Mouse (Mus musculus): ENCODE data around the gene Fam222b. TPM values are rescaled to one million over a fixed set of nuclear protein-coding genes. Genes with fewer than 3 reads are reported as not detected.

Fam222b gene
- polyA plus RNA-seq, 1 experiment from 2014 or later = 14.1 TPM

DNA sequence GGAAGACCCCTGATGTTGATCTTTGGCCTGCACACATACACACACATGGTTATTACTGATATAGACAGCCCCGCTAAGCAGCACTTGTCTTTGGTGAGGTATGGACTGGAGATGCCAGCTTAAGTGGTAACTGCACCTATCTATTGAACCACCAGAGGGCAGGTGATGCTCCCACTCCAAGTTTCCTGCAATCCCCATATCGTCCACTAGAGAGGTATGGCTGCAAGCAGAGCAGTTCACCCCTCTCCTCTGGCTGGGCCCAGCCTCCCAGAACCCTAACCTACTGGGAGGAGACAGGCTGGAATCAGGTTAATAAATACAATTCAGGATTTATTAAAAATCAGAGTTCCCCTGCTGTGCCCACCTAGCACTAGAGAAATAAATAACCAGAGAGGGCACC lies 64.6 kb downstream of the Fam222b start:
- Histone ChIP-seq H3K9ac (no peak overlapping the region), H3K9me3 (replicated peaks) (no peaks in the 10 kb centered on the region), H3K4me3 (no peak overlapping the region), H3K27me3 (no peaks in the 10 kb centered on the region), H3K4me2 (no peak overlapping the region), H3K4me1 (replicated peaks) (peaks cover 28% of the 10 kb centered on the region), H3K27ac (no peak overlapping the region), H3K36me3 (peaks cover 61% of the 10 kb centered on the region)
- WGBS = 13% methylated on average over 2 of the region's 2 CpGs
- ATAC-seq (replicated peaks; ENCODE audit: insufficient number of reproducible peaks, insufficient read depth, low FRiP score, low read depth) = 0 out of 2 replicates have a peak, but pooled peaks have one; percentile 15

GRCm38 (mm10) chr11:78159557-78159956 lies 65.1 kb downstream of the Fam222b start:
- Histone ChIP-seq H3K4me3 (no peak overlapping the region), H3K36me3 (peaks cover 56% of the 10 kb centered on the region), H3K9ac (no peak overlapping the region; the same call in 1 of the 2 replicates), H3K9me3 (replicated peaks) (no peaks in the 10 kb centered on the region), H3K4me2 (no peak overlapping the region), H3K27me3 (no peaks in the 10 kb centered on the region), H3K27ac (no peak overlapping the region), H3K4me1 (replicated peaks) (peaks cover 31% of the 10 kb centered on the region)
- ATAC-seq (replicated peaks; ENCODE audit: insufficient number of reproducible peaks, insufficient read depth, low FRiP score, low read depth) = no peak
- WGBS = 73% methylated on average over 7 of the region's 7 CpGs

- H3K27ac ChIP-seq = no peak overlapping the region
- peaks cover 50% of the 10 kb centered on the region for H3K36me3 ChIP-seq
- no peaks in the 10 kb centered on the region for H3K9me3 ChIP-seq (replicated peaks)
- no peak overlapping the region for H3K4me2 ChIP-seq
- WGBS = 82% methylated on average over 18 of the region's 18 CpGs
- no peak overlapping the region for H3K4me3 ChIP-seq
- no peak for ATAC-seq (replicated peaks; ENCODE audit: insufficient number of reproducible peaks, insufficient read depth, low FRiP score, low read depth)
- H3K27me3 ChIP-seq = no peaks in the 10 kb centered on the region
- peaks cover 31% of the 10 kb centered on the region for H3K4me1 ChIP-seq (replicated peaks)
- H3K9ac ChIP-seq = no peak overlapping the region
Observed at GRCm38 (mm10) chr11:78160171-78160570, 65.7 kb downstream of the Fam222b start.

DNA sequence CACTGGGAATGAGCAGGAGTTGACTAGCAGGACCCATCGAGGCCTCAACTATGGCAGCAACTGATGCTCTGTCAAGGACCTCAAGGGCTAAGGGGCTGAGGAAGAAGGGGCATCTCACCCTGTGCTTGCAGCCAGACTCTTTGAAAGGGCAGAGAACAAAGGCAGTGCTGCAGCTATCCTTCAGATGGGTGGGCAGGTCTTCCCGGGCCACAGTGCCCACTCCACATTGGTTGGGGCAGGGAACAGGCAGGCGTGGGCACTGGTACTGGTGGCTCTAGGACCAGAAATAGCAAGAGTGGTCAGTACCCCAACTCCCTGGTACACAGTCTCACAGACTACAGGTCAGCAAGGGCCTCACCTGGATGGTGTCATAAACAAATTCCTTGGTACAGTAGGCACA lies 66.2 kb downstream of the Fam222b start:
- no peak overlapping the region for H3K27ac ChIP-seq
- 89% methylated on average over 3 of the region's 3 CpGs for WGBS
- H3K27me3 ChIP-seq = no peaks in the 10 kb centered on the region
- no peak overlapping the region for H3K4me3 ChIP-seq
- H3K4me2 ChIP-seq = no peak overlapping the region
- no peak for ATAC-seq (replicated peaks; ENCODE audit: insufficient number of reproducible peaks, insufficient read depth, low FRiP score, low read depth)
- no peaks in the 10 kb centered on the region for H3K9me3 ChIP-seq (replicated peaks)
- peaks cover 33% of the 10 kb centered on the region for H3K4me1 ChIP-seq (replicated peaks)
- no peak overlapping the region for H3K9ac ChIP-seq
- peaks cover 45% of the 10 kb centered on the region for H3K36me3 ChIP-seq

DNA sequence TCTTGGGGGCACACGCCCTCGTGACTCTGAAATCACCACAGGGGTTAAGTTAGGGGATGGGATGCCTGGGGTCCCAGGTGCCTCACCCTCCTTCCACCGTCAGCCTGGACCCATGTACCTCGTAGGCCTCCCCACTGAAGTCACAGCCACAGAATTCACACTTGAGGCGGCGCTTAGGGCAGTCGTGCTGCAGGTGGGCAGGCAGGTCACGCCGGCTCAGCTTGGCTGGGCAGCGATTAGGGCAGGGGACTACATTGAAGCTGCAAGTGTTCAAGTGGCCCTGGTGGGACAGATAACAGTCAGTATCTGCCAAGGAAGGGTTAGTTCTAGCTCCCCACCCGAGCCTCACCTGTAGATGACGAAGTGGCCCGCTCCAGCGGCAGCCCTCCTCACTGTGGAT lies 66.7 kb downstream of the Fam222b start:
- no peak for ATAC-seq (replicated peaks; ENCODE audit: insufficient number of reproducible peaks, insufficient read depth, low FRiP score, low read depth)

DNA sequence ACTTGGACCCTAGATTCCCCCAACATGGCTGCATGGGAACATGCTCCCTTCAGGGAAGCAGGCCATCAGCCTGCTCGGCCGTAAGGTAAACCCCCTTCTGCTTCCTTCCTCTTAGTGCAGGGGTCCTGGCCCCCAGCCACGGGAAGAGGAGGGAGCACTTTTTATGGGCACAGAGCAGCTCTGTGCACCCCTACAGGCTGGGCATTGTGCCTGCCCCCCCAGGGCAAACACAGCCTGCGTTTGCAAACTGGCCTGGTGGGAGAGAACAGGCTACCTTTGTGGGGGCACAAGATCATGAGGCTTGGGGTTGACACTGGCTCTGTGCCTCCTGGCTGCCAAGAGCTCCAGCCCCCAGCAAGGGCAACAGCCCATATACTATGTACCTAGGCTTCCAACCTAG lies 67.5 kb downstream of the Fam222b start:
- peaks cover 40% of the 10 kb centered on the region for H3K36me3 ChIP-seq
- peak overlapping the region; percentile 91; the same call in 1 of the 2 replicates for H3K4me2 ChIP-seq
- H3K27me3 ChIP-seq = no peaks in the 10 kb centered on the region

More for the DNA sequence above, 66.7 kb downstream of the Fam222b start:
- Histone ChIP-seq H3K9me3 (replicated peaks) (no peaks in the 10 kb centered on the region), H3K9ac (no peak overlapping the region), H3K4me1 (replicated peaks) (peaks cover 38% of the 10 kb centered on the region), H3K27ac (no peak overlapping the region), H3K4me3 (no peak overlapping the region), H3K27me3 (no peaks in the 10 kb centered on the region), H3K36me3 (peaks cover 41% of the 10 kb centered on the region), H3K4me2 (no peak overlapping the region)
- 88% methylated on average over 14 of the region's 14 CpGs for WGBS

DNA sequence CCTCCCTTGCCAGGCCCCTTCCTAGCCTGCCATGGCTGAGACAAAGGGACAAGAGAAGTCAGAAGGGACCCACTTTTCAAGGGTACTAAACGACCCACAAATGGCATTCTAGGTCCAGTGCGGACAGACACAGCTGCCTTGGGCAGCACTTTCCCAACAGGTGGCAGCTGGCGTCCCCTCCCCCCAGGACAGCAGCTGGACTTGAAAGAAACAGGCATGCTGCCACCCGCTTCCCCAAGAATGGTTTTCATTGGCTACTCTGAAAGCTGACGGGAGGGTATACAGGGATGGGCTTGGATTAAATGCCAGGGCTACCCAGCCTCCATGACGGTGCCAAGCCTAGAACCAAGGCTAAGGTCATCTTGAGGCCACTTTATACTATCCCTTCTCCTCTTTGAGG lies 68.0 kb downstream of the Fam222b start:
- Histone ChIP-seq H3K27me3 (no peaks in the 10 kb centered on the region), H3K36me3 (peaks cover 36% of the 10 kb centered on the region), H3K4me3 (peak overlapping the region; percentile 95), H3K27ac (peak overlapping the region; percentile 93), H3K4me1 (replicated peaks) (peaks cover 41% of the 10 kb centered on the region), H3K9me3 (replicated peaks) (no peaks in the 10 kb centered on the region), H3K4me2 (peak overlapping the region; percentile 91), H3K9ac (0 out of 2 replicates have a peak overlapping the region, but pooled peaks have one; percentile 97)
- no peak for ATAC-seq (replicated peaks; ENCODE audit: insufficient number of reproducible peaks, insufficient read depth, low FRiP score, low read depth)
- WGBS = 57% methylated on average over 6 of the region's 6 CpGs

More for the DNA sequence above, 67.5 kb downstream of the Fam222b start:
- H3K27ac ChIP-seq = peak overlapping the region; percentile 93
- H3K4me3 ChIP-seq = peak overlapping the region; percentile 95; the same call in 1 of the 2 replicates
- H3K9me3 ChIP-seq (replicated peaks) = no peaks in the 10 kb centered on the region
- ATAC-seq (replicated peaks; ENCODE audit: insufficient number of reproducible peaks, insufficient read depth, low FRiP score, low read depth) = no peak
- H3K4me1 ChIP-seq (replicated peaks) = peaks cover 41% of the 10 kb centered on the region
- no peak overlapping the region for H3K9ac ChIP-seq
- 45% methylated on average over 4 of the region's 4 CpGs for WGBS

- no peaks in the 10 kb centered on the region for H3K9me3 ChIP-seq (replicated peaks)
- H3K4me2 ChIP-seq = peak overlapping the region; percentile 91
- peaks cover 31% of the 10 kb centered on the region for H3K36me3 ChIP-seq
- H3K27me3 ChIP-seq = no peaks in the 10 kb centered on the region
- peak overlapping the region; percentile 93 for H3K27ac ChIP-seq
- peak overlapping the region; percentile 95 for H3K4me3 ChIP-seq
- H3K9ac ChIP-seq = peak overlapping the region; percentile 97
- no peak for ATAC-seq (replicated peaks; ENCODE audit: insufficient number of reproducible peaks, insufficient read depth, low FRiP score, low read depth)
- WGBS = 72% methylated on average over 2 of the region's 2 CpGs
- peaks cover 41% of the 10 kb centered on the region for H3K4me1 ChIP-seq (replicated peaks)
Observed at GRCm38 (mm10) chr11:78163045-78163444, 68.6 kb downstream of the Fam222b start.

GRCm38 (mm10) chr11:78163681-78164603 lies 69.5 kb downstream of the Fam222b start:
- peak; percentile 53 for ATAC-seq (replicated peaks; ENCODE audit: insufficient number of reproducible peaks, insufficient read depth, low FRiP score, low read depth)
- Histone ChIP-seq H3K27me3 (no peaks in the 10 kb centered on the region), H3K4me3 (peak overlapping the region; percentile 95), H3K9ac (peak overlapping the region; percentile 97), H3K27ac (peak overlapping the region; percentile 93), H3K4me1 (replicated peaks) (peaks cover 41% of the 10 kb centered on the region), H3K9me3 (replicated peaks) (no peaks in the 10 kb centered on the region), H3K36me3 (peaks cover 23% of the 10 kb centered on the region), H3K4me2 (peak overlapping the region; percentile 91)
- WGBS = under 1% methylated on average over 22 of the region's 22 CpGs

DNA sequence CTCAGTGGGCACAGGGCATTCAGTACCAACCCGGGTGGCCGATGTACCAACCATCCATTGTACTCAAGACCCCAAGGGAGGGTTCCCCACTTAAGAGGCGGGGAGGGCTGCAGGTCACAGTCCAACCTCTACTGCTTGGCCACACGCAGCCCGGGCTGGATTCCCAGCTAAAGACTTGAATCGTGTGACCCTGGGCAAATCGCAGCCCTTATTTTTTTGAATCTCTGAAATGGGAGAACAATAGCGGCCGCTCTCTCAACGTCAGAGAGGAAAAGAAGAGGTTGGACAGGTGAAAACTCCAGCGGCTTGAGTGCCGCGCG lies 70.1 kb downstream of the Fam222b start:
- ATAC-seq (replicated peaks; ENCODE audit: insufficient number of reproducible peaks, insufficient read depth, low FRiP score, low read depth) = no peak
- WGBS = 0% methylated on average over 14 of the region's 14 CpGs

DNA sequence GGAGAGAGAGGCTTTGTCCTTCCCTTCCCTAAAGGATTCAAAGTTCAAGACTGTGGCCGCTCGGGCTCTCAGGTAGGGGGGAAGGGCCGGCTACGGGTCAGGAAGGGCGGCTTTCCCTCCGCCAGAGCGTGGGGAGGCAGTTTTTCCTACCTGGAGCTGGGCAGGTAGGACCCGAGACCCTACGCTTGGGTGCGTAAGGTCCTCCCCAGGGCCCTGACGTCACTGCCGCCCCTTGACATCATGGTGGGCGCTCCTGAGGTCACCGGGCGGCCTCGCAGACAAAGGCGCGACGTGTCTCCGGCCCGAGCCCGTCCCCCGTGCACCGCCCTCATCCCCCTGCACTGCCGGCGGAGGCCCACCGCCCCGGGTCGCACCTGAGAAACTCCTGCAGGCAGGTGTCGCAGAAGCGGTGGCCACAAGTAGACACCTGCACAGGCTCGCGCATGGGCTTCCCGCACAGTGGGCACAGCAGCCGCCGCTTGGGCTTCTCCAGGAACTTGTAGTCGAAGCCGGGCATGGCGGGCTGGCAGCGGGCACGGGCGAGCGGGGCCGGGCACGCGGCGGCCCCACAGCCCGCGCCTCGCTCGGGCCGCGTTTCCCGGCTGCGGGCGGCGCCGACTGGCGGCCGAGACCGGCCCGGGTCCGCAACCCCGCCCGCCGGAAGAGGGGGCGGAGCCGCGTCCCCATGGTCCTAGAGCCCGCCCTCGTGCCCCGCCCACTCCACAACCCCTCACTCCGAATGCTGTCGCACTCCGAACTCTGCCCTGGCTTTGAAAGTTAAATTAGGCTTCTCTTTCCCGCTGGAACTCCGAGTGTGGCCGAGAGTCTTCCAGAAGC lies 70.7 kb downstream of the Fam222b start, which contains the start of gene Traf4:
Gene Traf4 (minus strand): TSS at position 666 of the 837 bp plus-strand sequence.
- Histone ChIP-seq H3K4me2 (peak within 1 kb of the TSS; percentile 91), H3K9ac (peak within 1 kb of the TSS; percentile 97), H3K9me3 (replicated peaks) (no peaks in the 10 kb centered on the region), H3K4me1 (replicated peaks) (peaks cover 36% of the 10 kb centered on the region), H3K4me3 (peak within 1 kb of the TSS; percentile 95), H3K27me3 (no peaks in the 10 kb centered on the region), H3K36me3 (peaks cover 13% of the 10 kb centered on the region), H3K27ac (peak within 1 kb of the TSS; percentile 93)
- under 1% methylated on average over 78 of the region's 78 CpGs for WGBS
- peak; percentile 83 for ATAC-seq (replicated peaks; ENCODE audit: insufficient number of reproducible peaks, insufficient read depth, low FRiP score, low read depth)

More for the DNA sequence above, 70.1 kb downstream of the Fam222b start:
- Histone ChIP-seq H3K27ac (peak overlapping the region; percentile 93), H3K4me1 (replicated peaks) (peaks cover 37% of the 10 kb centered on the region), H3K9me3 (replicated peaks) (no peaks in the 10 kb centered on the region), H3K4me3 (peak overlapping the region; percentile 95), H3K36me3 (peaks cover 19% of the 10 kb centered on the region), H3K4me2 (peak overlapping the region; percentile 91), H3K27me3 (no peaks in the 10 kb centered on the region), H3K9ac (peak overlapping the region; percentile 97)

Measured in heart, embryonic 15.5 days (tissue).